Mouse (Mus musculus): ENCODE data around the gene Farp2. TPM values are rescaled to one million over a fixed set of nuclear protein-coding genes. Genes with fewer than 3 reads are reported as not detected.
"Not testable (repeated sequence)": the region's sequence is repeated elsewhere in the genome, so short reads cannot be mapped to it uniquely, and the experiment has no call there.

Farp2 gene
- polyA plus RNA-seq, 1 experiment from 2014 or later = 6.1 TPM

DNA sequence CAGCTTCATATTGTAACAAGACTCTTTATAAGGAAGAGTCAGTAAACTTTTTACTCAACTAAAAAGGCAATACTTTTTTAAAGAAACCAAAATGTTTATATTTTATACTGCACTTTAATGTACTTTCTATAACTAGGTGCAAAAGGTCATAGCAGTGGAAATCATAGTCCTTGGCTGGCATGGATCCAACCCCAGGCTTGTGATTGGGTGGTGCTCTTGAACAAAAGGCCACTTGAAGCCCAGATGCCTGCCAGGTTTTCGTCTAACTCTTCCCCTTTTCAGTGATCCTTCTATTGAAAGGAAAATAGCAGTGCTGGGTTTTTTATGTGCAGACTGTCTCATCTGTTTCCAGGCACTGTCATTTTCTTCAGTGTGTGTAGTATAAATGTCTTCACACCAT, 3.3 kb upstream of the Farp2 start:
- H3K27ac ChIP-seq; H3K27me3 ChIP-seq (replicated peaks); ATAC-seq; H3K4me2 ChIP-seq (replicated peaks); H3K9ac ChIP-seq; H3K9me3 ChIP-seq; H3K4me1 ChIP-seq (replicated peaks); H3K4me3 ChIP-seq (replicated peaks): not testable (repeated sequence)
- WGBS = 46% methylated on average over 1 of the region's 1 CpGs
- peaks cover 18% of the 10 kb centered on the region for H3K36me3 ChIP-seq

DNA sequence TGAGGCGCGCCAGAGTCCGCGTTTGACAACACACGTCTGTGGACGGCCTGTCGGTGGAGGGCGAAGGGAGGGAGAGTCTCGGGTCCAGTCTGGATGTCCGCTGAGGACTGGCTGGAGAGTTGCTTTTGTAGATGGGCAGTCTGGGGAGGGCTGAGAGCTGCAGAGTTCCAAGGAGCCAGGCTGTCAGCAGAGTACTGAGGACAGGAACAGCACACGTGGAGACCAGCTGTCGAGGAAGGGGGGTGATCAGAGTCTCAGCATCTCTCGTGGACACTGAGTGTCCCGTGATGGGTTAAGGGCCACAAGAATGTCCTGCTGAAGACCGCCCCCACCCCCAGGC, 442 bp downstream of the Farp2 start:
- H3K27me3 ChIP-seq (replicated peaks) = no peaks in the 10 kb centered on the region
- 4% methylated on average over 15 of the region's 15 CpGs for WGBS
- H3K4me1 ChIP-seq (replicated peaks) = peaks cover 4% of the 10 kb centered on the region
- H3K4me3 ChIP-seq (replicated peaks) = peak overlapping the region; percentile 76
- 0 out of 2 replicates have a peak, but pooled peaks cover 3% of the 10 kb centered on the region for H3K36me3 ChIP-seq
- H3K27ac ChIP-seq = peak overlapping the region; percentile 84
- peak; percentile 56 for ATAC-seq
- H3K9ac ChIP-seq = peak overlapping the region; percentile 79
- H3K9me3 ChIP-seq = no peaks in the 10 kb centered on the region
- peak overlapping the region; percentile 76 for H3K4me2 ChIP-seq (replicated peaks)

DNA sequence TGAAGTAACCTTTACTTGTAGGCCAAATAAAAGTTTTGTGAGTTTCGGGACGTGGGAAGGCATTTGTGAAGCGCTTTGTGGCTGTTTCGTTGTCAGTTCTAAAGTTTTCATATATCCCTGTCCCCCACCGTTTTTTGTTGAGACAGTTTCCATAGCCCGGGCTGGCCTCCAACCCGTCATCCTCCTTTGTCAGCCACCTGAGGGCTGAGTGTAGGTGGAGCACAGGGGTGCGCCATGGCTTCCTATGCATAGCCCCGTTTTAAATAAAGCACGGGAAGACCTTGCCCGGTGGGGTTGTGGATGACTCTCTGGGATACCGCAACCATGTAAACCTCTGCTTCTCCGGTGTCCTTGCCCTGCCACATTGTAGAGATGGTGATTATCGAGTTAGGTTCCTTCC, 1.3 kb downstream of the Farp2 start:
- Histone ChIP-seq H3K4me3 (replicated peaks) (0 out of 2 replicates have a peak overlapping the region, but pooled peaks have one; percentile 76), H3K9ac (peak overlapping the region; percentile 79; the same call in 1 of the 2 replicates), H3K27me3 (replicated peaks) (no peaks in the 10 kb centered on the region), H3K9me3 (no peaks in the 10 kb centered on the region), H3K27ac (no peak overlapping the region), H3K36me3 (no peaks in the 10 kb centered on the region), H3K4me2 (replicated peaks) (peak overlapping the region; percentile 76), H3K4me1 (replicated peaks) (peaks cover 4% of the 10 kb centered on the region)
- no peak for ATAC-seq
- 79% methylated on average over 14 of the region's 14 CpGs for WGBS

DNA sequence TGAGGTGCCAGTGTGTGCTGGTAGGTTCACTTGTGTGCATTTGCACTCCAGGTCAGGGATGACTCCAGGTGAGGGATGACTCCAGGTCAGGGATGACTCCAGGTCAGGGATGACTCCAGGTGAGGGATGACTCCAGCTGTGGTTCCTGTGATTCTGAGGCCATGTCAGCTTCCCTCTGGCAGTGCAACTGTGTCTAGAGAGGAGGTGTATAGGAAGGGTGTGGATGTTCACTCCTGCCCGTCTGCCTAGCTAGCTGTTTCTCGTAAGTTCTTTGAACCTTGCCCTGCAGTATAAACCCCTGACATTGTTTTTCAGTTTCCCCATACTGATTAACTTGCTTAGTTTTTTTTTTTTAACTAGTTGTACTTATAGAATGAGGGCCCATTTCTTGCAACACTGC, 9.6 kb downstream of the Farp2 start:
- Histone ChIP-seq H3K4me1 (replicated peaks) (peaks cover 5% of the 10 kb centered on the region; the same call in 1 of the 2 replicates), H3K4me2 (replicated peaks) (no peak overlapping the region), H3K27me3 (replicated peaks) (no peaks in the 10 kb centered on the region), H3K9ac (no peak overlapping the region), H3K4me3 (replicated peaks) (no peak overlapping the region), H3K27ac (no peak overlapping the region), H3K9me3 (no peaks in the 10 kb centered on the region), H3K36me3 (no peaks in the 10 kb centered on the region)
- ATAC-seq = peak; percentile 94
- whole genome bisulfite sequencing = 69% methylated on average over 2 of the region's 2 CpGs

DNA sequence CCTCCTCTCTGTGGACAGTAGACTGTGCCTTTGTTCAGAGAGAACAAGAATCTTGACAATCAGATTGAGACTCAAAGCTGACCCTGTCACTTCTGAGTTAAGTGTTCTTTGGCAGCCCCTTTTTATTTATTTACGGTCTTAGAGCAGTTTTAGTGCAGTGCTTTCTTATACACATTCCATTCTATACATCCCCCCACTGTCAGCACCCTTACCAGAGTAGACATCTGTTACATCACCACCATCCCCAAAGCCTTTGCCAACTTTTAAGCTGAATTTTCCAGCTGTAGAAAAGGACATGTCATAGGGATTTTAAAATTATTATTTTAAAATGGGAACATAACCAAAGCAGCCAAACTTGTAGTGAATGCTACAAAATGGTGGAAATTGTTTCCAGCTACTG, 10.4 kb downstream of the Farp2 start:
- Histone ChIP-seq H3K9ac (no peak overlapping the region), H3K27ac (no peak overlapping the region), H3K9me3 (no peaks in the 10 kb centered on the region), H3K4me3 (replicated peaks) (no peak overlapping the region), H3K36me3 (no peaks in the 10 kb centered on the region), H3K4me1 (replicated peaks) (peaks cover 5% of the 10 kb centered on the region; the same call in 1 of the 2 replicates), H3K27me3 (replicated peaks) (no peaks in the 10 kb centered on the region), H3K4me2 (replicated peaks) (no peak overlapping the region)
- 59% methylated on average over 1 of the region's 1 CpGs for WGBS
- no peak for ATAC-seq

DNA sequence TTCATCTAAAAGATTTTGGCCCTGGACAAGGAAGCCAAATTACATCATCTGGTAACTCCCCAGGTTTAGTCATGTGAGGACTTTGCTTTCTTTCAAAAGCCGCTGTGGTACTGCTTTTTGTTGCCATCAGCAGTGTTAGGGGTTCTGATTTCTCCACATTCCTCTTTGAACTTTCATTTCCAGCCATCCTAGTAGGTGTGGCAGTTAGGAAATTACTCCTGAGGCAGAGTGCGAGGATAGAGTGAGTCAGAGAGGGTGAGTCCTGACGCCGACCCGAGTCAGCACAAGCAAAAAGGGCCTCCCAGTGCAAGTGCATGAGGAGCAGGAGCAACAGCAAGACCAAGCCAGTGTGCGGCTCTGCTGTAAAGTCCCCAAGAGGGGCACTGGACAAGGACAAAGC, 17.9 kb downstream of the Farp2 start:
- 70% methylated on average over 6 of the region's 6 CpGs for WGBS
- peak; percentile 80 for ATAC-seq

DNA sequence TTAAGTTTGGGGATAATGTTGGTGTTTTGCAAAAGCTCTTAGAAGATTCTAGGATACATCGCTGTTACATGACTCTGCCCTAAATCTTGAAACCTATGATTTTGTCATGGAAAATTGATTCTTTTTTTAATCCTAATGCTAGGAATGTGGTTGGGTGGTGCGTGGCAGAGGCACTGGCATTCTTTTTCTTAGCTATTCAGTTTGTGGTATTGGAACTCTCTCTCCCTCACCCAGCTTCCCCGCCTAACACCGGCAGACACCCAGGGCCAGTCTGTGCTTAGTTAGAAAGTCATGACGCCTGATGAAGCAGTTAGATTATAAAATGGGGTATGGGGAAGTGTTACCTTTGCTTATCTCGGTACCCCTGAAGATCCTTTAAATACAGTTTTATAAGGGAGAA, 25.3 kb downstream of the Farp2 start:
- no peaks in the 10 kb centered on the region for H3K36me3 ChIP-seq
- no peaks in the 10 kb centered on the region for H3K9me3 ChIP-seq
- ATAC-seq = no peak
- 93% methylated on average over 6 of the region's 6 CpGs for WGBS
- no peaks in the 10 kb centered on the region for H3K4me1 ChIP-seq (replicated peaks)
- H3K9ac ChIP-seq = no peak overlapping the region
- H3K27ac ChIP-seq = no peak overlapping the region
- no peak overlapping the region for H3K4me2 ChIP-seq (replicated peaks)
- no peaks in the 10 kb centered on the region for H3K27me3 ChIP-seq (replicated peaks)
- H3K4me3 ChIP-seq (replicated peaks) = no peak overlapping the region

More for the DNA sequence above, 17.9 kb downstream of the Farp2 start:
- no peaks in the 10 kb centered on the region for H3K4me1 ChIP-seq (replicated peaks)
- H3K27me3 ChIP-seq (replicated peaks) = no peaks in the 10 kb centered on the region
- no peak overlapping the region for H3K4me2 ChIP-seq (replicated peaks)
- no peak overlapping the region for H3K27ac ChIP-seq
- H3K9ac ChIP-seq = no peak overlapping the region
- no peaks in the 10 kb centered on the region for H3K9me3 ChIP-seq
- H3K4me3 ChIP-seq (replicated peaks) = no peak overlapping the region
- H3K36me3 ChIP-seq = peaks cover 4% of the 10 kb centered on the region; the same call in 1 of the 2 replicates

DNA sequence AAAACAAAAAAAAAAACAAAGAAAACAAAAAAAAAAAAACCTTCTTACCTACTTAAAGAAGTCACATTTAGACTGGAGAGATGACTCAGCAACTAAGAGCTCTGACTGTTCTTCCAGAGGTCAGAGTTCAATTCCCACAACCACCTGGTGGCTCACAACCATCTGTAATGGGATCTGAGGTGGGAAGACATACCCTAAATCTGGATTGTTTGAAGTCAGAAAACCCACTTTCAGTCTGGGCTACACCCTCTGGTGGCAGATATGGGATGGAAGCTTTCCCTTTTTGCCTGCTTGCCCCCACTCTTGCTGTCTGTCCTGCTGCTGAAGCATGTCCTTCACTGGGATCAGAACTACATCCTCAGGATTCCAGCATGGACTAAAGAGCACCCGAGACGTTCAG, 31.3 kb downstream of the Farp2 start:
- Histone ChIP-seq H3K9ac (no peak overlapping the region), H3K9me3 (no peaks in the 10 kb centered on the region), H3K4me2 (replicated peaks) (no peak overlapping the region), H3K4me1 (replicated peaks) (no peaks in the 10 kb centered on the region), H3K27me3 (replicated peaks) (no peaks in the 10 kb centered on the region), H3K36me3 (no peaks in the 10 kb centered on the region), H3K27ac (no peak overlapping the region), H3K4me3 (replicated peaks) (no peak overlapping the region)
- WGBS = 77% methylated on average over 2 of the region's 2 CpGs
- ATAC-seq = no peak

DNA sequence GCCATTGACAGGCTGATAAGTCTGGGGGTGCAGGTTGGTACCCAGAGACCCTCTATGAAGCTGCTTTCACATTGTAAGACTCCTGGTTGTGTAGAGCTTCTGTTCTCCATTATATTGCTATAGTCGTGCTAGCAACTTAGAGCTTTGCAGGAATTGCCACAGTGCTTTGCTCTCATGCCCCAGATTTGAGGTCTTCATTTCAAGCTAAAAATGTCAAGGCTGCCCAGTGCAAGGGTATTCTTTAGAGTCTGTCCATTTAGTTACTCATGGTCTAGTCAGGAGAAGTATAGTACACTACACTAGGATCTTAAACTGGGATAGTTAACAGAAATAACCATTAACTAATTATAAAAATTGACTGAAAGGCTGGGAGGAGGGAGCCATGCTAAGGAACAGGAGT, 35.4 kb downstream of the Farp2 start:
- no peak overlapping the region for H3K9ac ChIP-seq
- no peaks in the 10 kb centered on the region for H3K36me3 ChIP-seq
- no peaks in the 10 kb centered on the region for H3K27me3 ChIP-seq (replicated peaks)
- no peak overlapping the region for H3K4me3 ChIP-seq (replicated peaks)
- H3K4me1 ChIP-seq (replicated peaks) = no peaks in the 10 kb centered on the region
- H3K27ac ChIP-seq = no peak overlapping the region
- WGBS = 88% methylated on average over 1 of the region's 1 CpGs
- no peak for ATAC-seq
- no peaks in the 10 kb centered on the region for H3K9me3 ChIP-seq
- no peak overlapping the region for H3K4me2 ChIP-seq (replicated peaks)

DNA sequence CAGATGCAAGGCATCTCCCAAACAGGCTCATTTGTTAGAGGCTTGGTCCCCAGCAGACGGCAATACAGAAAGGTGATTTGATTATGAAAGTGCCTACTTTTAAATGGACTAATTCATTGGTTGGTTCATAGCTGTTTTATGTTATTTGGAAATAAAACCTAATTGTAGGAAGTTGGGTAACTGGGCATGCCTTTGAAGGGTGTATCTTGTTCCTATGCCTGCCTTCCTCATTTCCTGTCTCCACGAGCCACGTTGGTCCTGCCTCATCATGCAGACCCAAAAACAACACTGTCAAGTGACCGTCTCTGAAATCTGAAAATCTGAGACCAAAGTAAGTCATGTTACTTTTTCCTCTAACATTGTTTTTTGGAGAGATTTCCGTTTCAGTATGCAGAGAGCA, 39.5 kb downstream of the Farp2 start:
- no peak overlapping the region for H3K4me2 ChIP-seq (replicated peaks)
- H3K9ac ChIP-seq = no peak overlapping the region
- H3K9me3 ChIP-seq = no peaks in the 10 kb centered on the region
- 77% methylated on average over 5 of the region's 5 CpGs for WGBS
- H3K4me3 ChIP-seq (replicated peaks) = no peak overlapping the region
- no peak overlapping the region for H3K27ac ChIP-seq
- ATAC-seq = no peak
- H3K36me3 ChIP-seq = 0 out of 2 replicates have a peak, but pooled peaks cover 3% of the 10 kb centered on the region
- H3K4me1 ChIP-seq (replicated peaks) = no peaks in the 10 kb centered on the region
- H3K27me3 ChIP-seq (replicated peaks) = no peaks in the 10 kb centered on the region

DNA sequence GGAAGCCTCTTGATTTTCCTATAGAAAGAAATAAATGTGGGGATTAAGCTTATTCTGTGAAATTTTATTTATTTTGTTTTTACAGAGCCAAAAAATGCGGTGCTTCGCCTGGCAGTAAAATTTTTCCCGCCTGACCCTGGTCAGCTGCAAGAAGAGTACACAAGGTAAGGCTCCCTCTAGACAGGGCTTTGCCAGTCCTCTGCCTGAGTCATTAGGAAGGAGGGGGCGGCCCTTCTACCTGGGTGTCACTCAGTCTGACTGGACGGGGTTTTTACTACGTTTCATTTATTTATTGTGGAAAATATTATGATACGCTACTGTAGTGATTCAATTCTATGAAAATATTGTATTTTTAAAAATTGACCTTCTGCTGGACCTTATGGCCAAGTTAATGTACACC, 51.3 kb downstream of the Farp2 start:
- peak; percentile 71 for ATAC-seq
- Histone ChIP-seq H3K4me1 (replicated peaks) (no peaks in the 10 kb centered on the region), H3K36me3 (no peaks in the 10 kb centered on the region), H3K4me2 (replicated peaks) (no peak overlapping the region), H3K27me3 (replicated peaks) (no peaks in the 10 kb centered on the region), H3K9ac (no peak overlapping the region), H3K27ac (no peak overlapping the region), H3K4me3 (replicated peaks) (no peak overlapping the region), H3K9me3 (no peaks in the 10 kb centered on the region)
- 67% methylated on average over 7 of the region's 7 CpGs for WGBS

DNA sequence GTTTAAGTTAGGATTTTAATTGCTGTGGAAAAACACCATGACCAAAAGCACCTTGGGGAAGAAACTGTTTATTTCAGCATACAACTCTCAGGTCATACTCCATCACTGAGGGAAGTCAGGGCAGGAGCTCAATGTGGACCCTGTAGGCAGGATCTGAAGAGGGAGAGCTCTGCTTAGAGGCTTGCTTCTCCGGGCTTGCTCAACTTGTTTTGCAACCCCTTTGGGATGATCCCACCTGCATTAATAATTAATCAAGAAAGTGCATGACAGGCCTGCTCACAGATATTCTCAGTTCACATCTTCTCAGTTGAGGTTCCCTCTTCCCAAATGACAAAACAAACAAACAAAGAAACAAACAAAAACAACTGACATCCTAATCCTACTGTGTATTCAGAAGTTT, 51.8 kb downstream of the Farp2 start:
- Histone ChIP-seq H3K4me3 (replicated peaks) (no peak overlapping the region), H3K27me3 (replicated peaks) (no peaks in the 10 kb centered on the region), H3K36me3 (no peaks in the 10 kb centered on the region), H3K27ac (no peak overlapping the region), H3K4me1 (replicated peaks) (no peaks in the 10 kb centered on the region), H3K9ac (no peak overlapping the region), H3K4me2 (replicated peaks) (no peak overlapping the region), H3K9me3 (no peaks in the 10 kb centered on the region)
- 46% methylated on average over 1 of the region's 1 CpGs for WGBS
- peak; percentile 69 for ATAC-seq

DNA sequence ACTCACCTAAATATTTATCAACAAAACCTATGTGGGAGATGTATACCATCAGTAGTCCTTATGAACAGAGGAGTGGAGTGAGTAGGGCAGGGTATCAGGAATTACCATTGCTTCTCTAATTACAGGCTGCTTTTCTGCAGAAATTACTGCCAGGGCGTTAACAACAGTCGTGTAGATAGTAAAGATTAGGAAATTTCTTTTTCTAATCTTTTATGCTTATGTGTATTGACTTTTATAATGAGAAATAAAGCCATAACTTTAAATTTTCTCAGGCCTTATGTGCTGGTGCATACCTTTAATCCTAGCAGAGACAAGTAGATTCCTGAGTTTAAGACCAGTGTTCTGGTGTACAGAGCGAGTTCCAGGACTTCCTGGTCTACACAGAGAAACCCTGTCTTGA, 52.9 kb downstream of the Farp2 start:
- no peak for ATAC-seq
- H3K4me1 ChIP-seq (replicated peaks) = no peaks in the 10 kb centered on the region
- WGBS = 76% methylated on average over 3 of the region's 3 CpGs
- no peaks in the 10 kb centered on the region for H3K36me3 ChIP-seq
- H3K4me3 ChIP-seq (replicated peaks) = no peak overlapping the region
- H3K27me3 ChIP-seq (replicated peaks) = no peaks in the 10 kb centered on the region
- no peak overlapping the region for H3K4me2 ChIP-seq (replicated peaks)
- H3K9ac ChIP-seq = no peak overlapping the region
- H3K9me3 ChIP-seq = no peaks in the 10 kb centered on the region
- no peak overlapping the region for H3K27ac ChIP-seq

All from intestine, embryonic 15.5 days (tissue).